Mouse (Mus musculus) layer of hippocampus, adult 8-10 months (tissue): Measurements from ENCODE around the gene Kcnj9. TPM values are rescaled to one million over a fixed set of nuclear protein-coding genes. Genes with fewer than 3 reads are reported as not detected.

Experiments
- DNase-seq, 2 experiments: peaks; one replicate each; pipeline ENCODE4 v3.0.0; 2022; ENCODE audit warnings: low spot score in 2 of 2
- total RNA-seq, 4 experiments: library from RNA; stranded (reverse); gene quantifications; 2 replicates each; pipeline ENCODE4 v1.2.4; 2022

Gene Kcnj9
- total RNA-seq, 4 experiments from 2014 or later: 66.5 to 88.7 (median 77.5) TPM

- DNase-seq: no peak
These were observed 4.4 kb upstream of the Kcnj9 start for GRCm38 (mm10) chr1:172333512-172333911.

GRCm38 (mm10) chr1:172332925-172333324 lies 3.8 kb upstream of the Kcnj9 start:
- DNase-seq: no peak

- DNase-seq: no peak
These were observed 2.4 kb upstream of the Kcnj9 start for GRCm38 (mm10) chr1:172331422-172331947.

GRCm38 (mm10) chr1:172329616-172330015 lies 498 bp upstream of the Kcnj9 start:
- DNase-seq: no peak

GRCm38 (mm10) chr1:172328461-172328860 lies 657 bp downstream of the Kcnj9 start:
- DNase-seq: no peak

GRCm38 (mm10) chr1:172328041-172328440 lies 1.1 kb downstream of the Kcnj9 start:
- no peak for DNase-seq

- DNase-seq: peak in 1 of 2 experiments; percentile 62
These were observed 1.7 kb downstream of the Kcnj9 start for GRCm38 (mm10) chr1:172327206-172328001.

- no peak for DNase-seq
These were observed 2.4 kb downstream of the Kcnj9 start for GRCm38 (mm10) chr1:172326684-172327083.

GRCm38 (mm10) chr1:172325680-172326535 lies 3.2 kb downstream of the Kcnj9 start:
- DNase-seq: peak in 1 of 2 experiments; percentile 64

- DNase-seq: peak in 1 of 2 experiments; percentile 80
These were observed 4.4 kb downstream of the Kcnj9 start for GRCm38 (mm10) chr1:172324725-172325124.

GRCm38 (mm10) chr1:172323801-172324359 lies 5.2 kb downstream of the Kcnj9 start:
- peak in 1 of 2 experiments; percentile 75 for DNase-seq

GRCm38 (mm10) chr1:172323298-172323697 lies 5.8 kb downstream of the Kcnj9 start:
- DNase-seq: no peak

- no peak for DNase-seq
These were observed 6.4 kb downstream of the Kcnj9 start for GRCm38 (mm10) chr1:172322725-172323124.

- DNase-seq: peak in 1 of 2 experiments; percentile 44
These were observed 9.2 kb downstream of the Kcnj9 start for GRCm38 (mm10) chr1:172319921-172320411.

- DNase-seq: peak in 1 of 2 experiments; percentile 37
These were observed 9.8 kb downstream of the Kcnj9 start for GRCm38 (mm10) chr1:172319346-172319745.

- peak in 1 of 2 experiments; percentile 36 for DNase-seq
These were observed 10.6 kb downstream of the Kcnj9 start for GRCm38 (mm10) chr1:172318424-172319035.

GRCm38 (mm10) chr1:172317946-172318345 lies 11.2 kb downstream of the Kcnj9 start:
- DNase-seq: no peak

- no peak for DNase-seq
These were observed 11.7 kb downstream of the Kcnj9 start for GRCm38 (mm10) chr1:172317431-172317830.

GRCm38 (mm10) chr1:172314911-172315310 lies 14.2 kb downstream of the Kcnj9 start:
- no peak for DNase-seq

- DNase-seq: peak in 1 of 2 experiments; percentile 44
These were observed 15.3 kb downstream of the Kcnj9 start for GRCm38 (mm10) chr1:172313613-172314411.
